Mouse (Mus musculus) megakaryocyte, embryonic 14.5 days (primary cell): ENCODE results near the gene Rho.

Experiments used
- FLI1 ChIP-seq: IDR thresholded peaks from 2 replicates; pipeline ENCODE4 v1.6.1; 2012; ENCODE audit warnings: low read length, inconsistent platforms, mixed read lengths
- GATA1 ChIP-seq: IDR thresholded peaks from 3 replicates; pipeline ENCODE4 v1.6.1; 2012; ENCODE audit warnings: mixed read lengths, low read length, inconsistent platforms, borderline replicate concordance

DNA sequence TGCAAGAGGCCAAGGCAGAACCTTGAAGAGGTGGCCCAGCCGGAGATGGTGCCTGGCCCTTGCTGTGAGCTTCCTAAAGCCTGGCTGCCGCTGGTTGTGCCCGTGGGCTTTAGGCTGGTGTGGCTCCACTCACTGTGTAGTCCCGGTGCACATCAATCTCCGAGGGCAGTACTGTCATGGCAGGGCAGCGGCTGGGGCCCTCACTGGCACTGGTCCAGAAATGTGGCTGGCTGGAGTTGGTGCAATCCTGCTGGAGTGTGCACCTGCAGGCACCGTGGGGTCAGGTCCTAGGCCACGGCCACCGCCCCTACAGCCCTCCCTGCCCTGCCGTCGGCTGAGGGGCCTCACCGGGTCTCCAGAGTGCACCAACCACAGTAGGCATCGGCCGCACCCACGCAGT, 46.3 kb downstream of the Rho start:
- TF ChIP-seq GATA1 (no peak), FLI1 (no peak)
